Mouse (Mus musculus): ENCODE data around the gene Pdlim5. TPM values are rescaled to one million over a fixed set of nuclear protein-coding genes. Genes with fewer than 3 reads are reported as not detected.
"Not testable (repeated sequence)": the region's sequence is repeated elsewhere in the genome, so short reads cannot be mapped to it uniquely, and the experiment has no call there.

Gene Pdlim5
- total RNA-seq, 2 experiments from 2014 or later, result 53.5 to 57.7 TPM

GRCm38 (mm10) chr3:142196142-142196541 lies 199.4 kb downstream of the Pdlim5 start:
- DNase-seq (ENCODE audit: low spot score in 2 of 2), result no peak

- not testable (repeated sequence) for DNase-seq (ENCODE audit: low spot score in 2 of 2)
Measured at GRCm38 (mm10) chr3:142191627-142192026, 203.9 kb downstream of the Pdlim5 start.

Other genes starting within 250 kb of the Pdlim5 start
- gene Bmpr1b, start 226.3 kb downstream of the Pdlim5 start, total RNA-seq (2021), result 1 to 10 TPM; 2.7 to 4.5 TPM
- gene Gbp5, start 98.3 kb upstream of the Pdlim5 start, total RNA-seq (2021), result 1 to 10 TPM; 1.9 to 2.5 TPM
- gene Gbp7, start 134.6 kb upstream of the Pdlim5 start, total RNA-seq (2021), result 10 to 100 TPM; 11.0 to 13.1 TPM
- gene Gbp3, start 164.3 kb upstream of the Pdlim5 start, total RNA-seq (2021), result 1 to 10 TPM; 6.7 to 7.8 TPM
- gene Gbp2b, start 199.2 kb upstream of the Pdlim5 start, total RNA-seq (2021), result under 1 TPM; 0.22 to 0.28 TPM
- 10 to 100 TPM; 11.5 to 12.4 TPM for gene Gbp2, start 224.9 kb upstream of the Pdlim5 start, total RNA-seq (2021)